Mouse (Mus musculus) small intestine, adult 2 months (tissue): ENCODE data around the gene Stx1b.

Source experiments
- CTCF ChIP-seq: fragments of 200-500 bp; IDR thresholded peaks from 2 replicates; pipeline ENCODE4 v1.5.1; 2012; ENCODE audit warnings: low read depth, mild to moderate bottlenecking, control low read depth, inconsistent platforms, low read length, moderate library complexity, mixed read lengths; ENCODE audit not compliant: insufficient replicate concordance, insufficient read length; ENCODE audit errors: extremely low read depth
- POLR2A ChIP-seq: fragments of 200-500 bp; IDR thresholded peaks from 2 replicates; pipeline ENCODE4 v1.6.1; 2012; ENCODE audit warnings: low read depth, mild to moderate bottlenecking, control low read depth, inconsistent platforms, low read length, moderate library complexity

DNA sequence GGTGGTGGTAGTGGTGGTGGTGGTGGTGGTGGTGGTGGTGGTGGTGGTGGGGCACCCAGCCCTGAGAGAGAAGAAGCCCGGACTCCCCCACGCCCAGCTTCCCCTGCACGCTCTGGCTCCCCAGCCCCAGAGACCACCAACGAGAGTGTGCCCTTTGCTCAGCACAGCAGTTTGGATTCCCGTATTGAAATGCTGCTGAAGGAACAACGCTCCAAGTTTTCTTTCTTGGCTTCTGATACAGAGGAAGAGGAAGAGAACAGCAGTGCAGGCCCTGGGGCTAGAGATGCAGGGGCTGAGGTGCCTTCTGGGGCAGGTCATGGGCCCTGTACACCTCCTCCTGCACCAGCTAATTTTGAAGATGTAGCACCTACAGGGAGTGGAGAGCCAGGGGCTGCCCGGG, 39.0 kb downstream of the Stx1b start, which contains the start of gene Gm49388:
- no peak for TF ChIP-seq CTCF
- no peak for TF ChIP-seq POLR2A
